Mouse (Mus musculus) limb, embryonic 12.5 days (tissue): ENCODE results near the gene Atp5s. TPM values are rescaled to one million over a fixed set of nuclear protein-coding genes. Genes with fewer than 3 reads are reported as not detected.
A peak's percentile ranks its signal among the peaks of the same experiment; 100 is the strongest.

Source experiments
- ATAC-seq: fragments of 200-750 bp; cut with Nextera tagmentation; 2 replicates; pipeline ENCODE4 v1.8.0; 2017; ENCODE audit warnings: low read depth, moderate TSS enrichment; ENCODE audit not compliant: insufficient number of reproducible peaks, insufficient read depth, low FRiP score, low TSS enrichment
- H3K27ac ChIP-seq: fragments of 300-500 bp; sonication (generic); 2 replicates; pipeline ENCODE4 v1.5.1; 2016; ENCODE audit warnings: mild to moderate bottlenecking, moderate library complexity
- H3K27me3 ChIP-seq: fragments of 300-500 bp; sonication (generic); 2 replicates; pipeline ENCODE4 v1.6.1; 2016; ENCODE audit warnings: mild to moderate bottlenecking, moderate library complexity
- H3K36me3 ChIP-seq: fragments of 300-500 bp; sonication (generic); 2 replicates; pipeline ENCODE4 v1.6.1; 2016; ENCODE audit warnings: mild to moderate bottlenecking, moderate library complexity
- H3K4me1 ChIP-seq: fragments of 300-500 bp; sonication (generic); replicated peaks from 2 replicates; pipeline ENCODE4 v1.6.1; 2016
- H3K4me2 ChIP-seq: fragments of 300-500 bp; sonication (generic); 2 replicates; pipeline ENCODE4 v1.6.1; 2016; ENCODE audit warnings: mild to moderate bottlenecking, moderate library complexity
- H3K4me3 ChIP-seq: fragments of 300-500 bp; sonication (generic); replicated peaks from 2 replicates; pipeline ENCODE4 v1.5.1; 2016; ENCODE audit warnings: mild to moderate bottlenecking
- H3K9ac ChIP-seq: fragments of 300-500 bp; sonication (generic); replicated peaks from 2 replicates; pipeline ENCODE4 v1.6.1; 2016; ENCODE audit warnings: mild to moderate bottlenecking, moderate library complexity
- H3K9me3 ChIP-seq: fragments of 300-500 bp; sonication (generic); 2 replicates; pipeline ENCODE4 v1.6.1; 2016; ENCODE audit warnings: mild to moderate bottlenecking, moderate library complexity
- WGBS: fragments of 180-500 bp; shearing (Covaris S2); methylation state at CpG from one replicate; pipeline ENCODE4 v1.1.7; 2016; 5-methylcytosine and 5-hydroxymethylcytosine counted together
- polyA plus RNA-seq: library from polyadenylated mRNA; unstranded; fragments of >200 nt; fragmentation: Nextera tagmentation; extraction: Ambion mirVana; gene quantifications from 2 replicates; pipeline ENCODE4 v1.2.1, GENCODE M21; 2016

Gene Atp5s
- polyA plus RNA-seq, result 28.1 and 33.4 TPM in 2 replicates

- Histone ChIP-seq H3K4me2 (peak within 1 kb of the TSS; percentile 87), H3K36me3 (peaks cover 14% of the 10 kb centered on the region), H3K4me1 (peaks cover 15% of the 10 kb centered on the region), H3K27ac (peak within 1 kb of the TSS; percentile 88), H3K27me3 (no peaks in the 10 kb centered on the region), H3K9ac (peak within 1 kb of the TSS; percentile 71), H3K9me3 (peaks cover 2% of the 10 kb centered on the region), H3K4me3 (peak within 1 kb of the TSS; percentile 64)
- under 1% methylated on average over 59 of the region's 60 CpGs for WGBS
- ATAC-seq, result peak; percentile 96
Measured at GRCm38 (mm10) chr12:69724711-69725460, at the start of gene Atp5s, which contains the start of gene L2hgdh. Gene Atp5s, plus strand, starts transcription at chr12:69724950. Gene L2hgdh, minus strand, starts transcription at chr12:69724873.

GRCm38 (mm10) chr12:69676157-69676556 is 48.6 kb upstream of the Atp5s start:
- no peak for ATAC-seq
- Histone ChIP-seq H3K4me3 (no peak overlapping the region), H3K4me2 (no peak overlapping the region), H3K27ac (no peak overlapping the region), H3K9ac (no peak overlapping the region), H3K4me1 (peaks cover 9% of the 10 kb centered on the region), H3K36me3 (no peaks in the 10 kb centered on the region), H3K9me3 (no peaks in the 10 kb centered on the region; the same call in 1 of the 2 replicates), H3K27me3 (no peaks in the 10 kb centered on the region)
- 83% methylated on average over 4 of the region's 4 CpGs for WGBS

GRCm38 (mm10) chr12:69680635-69681565 is 43.9 kb upstream of the Atp5s start:
- no peaks in the 10 kb centered on the region for H3K36me3 ChIP-seq
- H3K4me1 ChIP-seq, result peaks cover 11% of the 10 kb centered on the region
- no peaks in the 10 kb centered on the region for H3K9me3 ChIP-seq
- H3K4me2 ChIP-seq, result peak overlapping the region; percentile 88
- under 1% methylated on average over 56 of the region's 56 CpGs for WGBS
- H3K9ac ChIP-seq, result peak overlapping the region; percentile 96
- peak overlapping the region; percentile 96 for H3K27ac ChIP-seq
- H3K4me3 ChIP-seq, result peak overlapping the region; percentile 91
- ATAC-seq, result peak; percentile 64
- H3K27me3 ChIP-seq, result no peaks in the 10 kb centered on the region

GRCm38 (mm10) chr12:69681566-69682061 is 43.1 kb upstream of the Atp5s start, which contains the start of gene Sos2:
Gene Sos2, minus strand, starts transcription at chr12:69681852.
- Histone ChIP-seq H3K4me1 (peaks cover 11% of the 10 kb centered on the region), H3K4me3 (peak within 1 kb of the TSS; percentile 91), H3K27ac (peak within 1 kb of the TSS; percentile 96), H3K9ac (peak within 1 kb of the TSS; percentile 96), H3K27me3 (no peaks in the 10 kb centered on the region), H3K36me3 (no peaks in the 10 kb centered on the region), H3K9me3 (no peaks in the 10 kb centered on the region), H3K4me2 (peak within 1 kb of the TSS; percentile 88)
- ATAC-seq, result peak; percentile 75
- WGBS, result under 1% methylated on average over 52 of the region's 85 CpGs

- peak overlapping the region; percentile 96 for H3K9ac ChIP-seq
- WGBS, result under 1% methylated on average over 46 of the region's 54 CpGs
- H3K36me3 ChIP-seq, result no peaks in the 10 kb centered on the region
- peak; percentile 82 for ATAC-seq
- peak overlapping the region; percentile 96 for H3K27ac ChIP-seq
- H3K4me3 ChIP-seq, result peak overlapping the region; percentile 91
- no peaks in the 10 kb centered on the region for H3K27me3 ChIP-seq
- no peaks in the 10 kb centered on the region for H3K9me3 ChIP-seq
- peak overlapping the region; percentile 88 for H3K4me2 ChIP-seq
- peaks cover 11% of the 10 kb centered on the region for H3K4me1 ChIP-seq
Measured at GRCm38 (mm10) chr12:69682065-69682787, 42.5 kb upstream of the Atp5s start.

- H3K9ac ChIP-seq, result no peak overlapping the region
- H3K27me3 ChIP-seq, result no peaks in the 10 kb centered on the region
- H3K4me2 ChIP-seq, result peak overlapping the region; percentile 88
- 47% methylated on average over 14 of the region's 14 CpGs for WGBS
- H3K4me1 ChIP-seq, result peaks cover 11% of the 10 kb centered on the region
- ATAC-seq, result no peak
- H3K36me3 ChIP-seq, result no peaks in the 10 kb centered on the region
- peak overlapping the region; percentile 91 for H3K4me3 ChIP-seq
- H3K9me3 ChIP-seq, result no peaks in the 10 kb centered on the region
- H3K27ac ChIP-seq, result no peak overlapping the region
Measured at GRCm38 (mm10) chr12:69682788-69683419, 41.8 kb upstream of the Atp5s start.

GRCm38 (mm10) chr12:69683537-69683936 is 41.2 kb upstream of the Atp5s start:
- ATAC-seq, result no peak
- Histone ChIP-seq H3K27ac (no peak overlapping the region), H3K9me3 (no peaks in the 10 kb centered on the region), H3K4me2 (no peak overlapping the region), H3K9ac (no peak overlapping the region), H3K27me3 (no peaks in the 10 kb centered on the region), H3K36me3 (no peaks in the 10 kb centered on the region), H3K4me1 (peaks cover 11% of the 10 kb centered on the region), H3K4me3 (no peak overlapping the region)
- 55% methylated on average over 10 of the region's 10 CpGs for WGBS

- WGBS, result 83% methylated on average over 2 of the region's 2 CpGs
Measured at GRCm38 (mm10) chr12:69688368-69688767, 36.4 kb upstream of the Atp5s start.

GRCm38 (mm10) chr12:69689094-69689493 is 35.7 kb upstream of the Atp5s start:
- no peak overlapping the region for H3K4me2 ChIP-seq
- no peak overlapping the region for H3K27ac ChIP-seq
- no peaks in the 10 kb centered on the region for H3K4me1 ChIP-seq
- no peak overlapping the region for H3K9ac ChIP-seq
- H3K9me3 ChIP-seq, result no peaks in the 10 kb centered on the region
- H3K36me3 ChIP-seq, result peaks cover 7% of the 10 kb centered on the region; the same call in 1 of the 2 replicates
- no peak for ATAC-seq
- H3K27me3 ChIP-seq, result no peaks in the 10 kb centered on the region
- no peak overlapping the region for H3K4me3 ChIP-seq

More at GRCm38 (mm10) chr12:69688368-69688767, 36.4 kb upstream of the Atp5s start:
- Histone ChIP-seq H3K36me3 (peaks cover 7% of the 10 kb centered on the region; the same call in 1 of the 2 replicates), H3K4me3 (no peak overlapping the region), H3K9ac (no peak overlapping the region), H3K4me1 (no peaks in the 10 kb centered on the region), H3K27ac (no peak overlapping the region), H3K4me2 (no peak overlapping the region), H3K27me3 (no peaks in the 10 kb centered on the region), H3K9me3 (no peaks in the 10 kb centered on the region)
- ATAC-seq, result no peak

- WGBS, result 92% methylated on average over 4 of the region's 4 CpGs
- no peak for ATAC-seq
Measured at GRCm38 (mm10) chr12:69690714-69691113, 34.0 kb upstream of the Atp5s start.

More at GRCm38 (mm10) chr12:69690714-69691113, 34.0 kb upstream of the Atp5s start:
- H3K9ac ChIP-seq, result no peak overlapping the region
- H3K4me3 ChIP-seq, result no peak overlapping the region
- no peak overlapping the region for H3K27ac ChIP-seq
- no peaks in the 10 kb centered on the region for H3K4me1 ChIP-seq
- H3K36me3 ChIP-seq, result peaks cover 13% of the 10 kb centered on the region; the same call in 1 of the 2 replicates
- no peaks in the 10 kb centered on the region for H3K9me3 ChIP-seq
- H3K4me2 ChIP-seq, result no peak overlapping the region
- no peaks in the 10 kb centered on the region for H3K27me3 ChIP-seq
